Mouse (Mus musculus) gastrocnemius, postnatal 36 days (tissue): ENCODE results near the gene Cebpb. TPM values are rescaled to one million over a fixed set of nuclear protein-coding genes. Genes with fewer than 3 reads are reported as not detected.

ENCODE experiments used
- DNase-seq, 2 experiments: peaks; one replicate each; pipeline ENCODE4 v3.0.0; 2022
- intact Hi-C: fragments of 180-260 bp; cut with DNase I; formaldehyde crosslinking; loops from one replicate; pipeline ENCODE4 v1.15.1; 2025
- microRNA-seq, 2 experiments: library from miRNA; unstranded; fragments of <30 nt; microRNA quantifications; one replicate each; pipeline ENCODE4 v1.2.0; 2021
- total RNA-seq, 2 experiments: library from RNA; stranded (reverse); gene quantifications; 2 replicates each; pipeline ENCODE4 v1.2.3; 2021

Gene Cebpb
- total RNA-seq, 2 experiments from 2014 or later: 115 to 129 TPM

DNA sequence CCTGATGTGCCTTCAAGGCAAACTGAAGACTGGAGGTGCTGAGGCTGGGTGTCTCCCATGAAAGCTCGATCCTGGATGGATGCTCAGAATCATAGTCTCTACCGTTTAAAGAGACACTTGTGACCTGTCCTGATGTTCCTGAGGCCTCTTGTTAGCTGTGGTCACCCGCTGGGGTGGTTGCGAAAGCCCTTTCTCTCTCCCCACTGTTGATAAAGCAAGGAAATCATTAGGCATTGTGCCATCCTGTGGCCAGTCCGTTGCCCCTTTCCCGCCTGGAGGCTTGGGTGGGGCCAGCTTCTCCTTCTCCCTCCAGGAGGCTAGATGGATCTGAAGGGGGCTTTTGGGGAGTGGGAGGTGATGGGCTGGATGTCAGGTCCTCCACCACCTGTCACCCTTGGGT is 21.9 kb downstream of the Cebpb start:
- no peak for DNase-seq
- intact Hi-C loops: loop anchor here (2.0 kb wide), 1 partner anchor 36 kb away; no protein-coding TSS in a partner anchor

DNA sequence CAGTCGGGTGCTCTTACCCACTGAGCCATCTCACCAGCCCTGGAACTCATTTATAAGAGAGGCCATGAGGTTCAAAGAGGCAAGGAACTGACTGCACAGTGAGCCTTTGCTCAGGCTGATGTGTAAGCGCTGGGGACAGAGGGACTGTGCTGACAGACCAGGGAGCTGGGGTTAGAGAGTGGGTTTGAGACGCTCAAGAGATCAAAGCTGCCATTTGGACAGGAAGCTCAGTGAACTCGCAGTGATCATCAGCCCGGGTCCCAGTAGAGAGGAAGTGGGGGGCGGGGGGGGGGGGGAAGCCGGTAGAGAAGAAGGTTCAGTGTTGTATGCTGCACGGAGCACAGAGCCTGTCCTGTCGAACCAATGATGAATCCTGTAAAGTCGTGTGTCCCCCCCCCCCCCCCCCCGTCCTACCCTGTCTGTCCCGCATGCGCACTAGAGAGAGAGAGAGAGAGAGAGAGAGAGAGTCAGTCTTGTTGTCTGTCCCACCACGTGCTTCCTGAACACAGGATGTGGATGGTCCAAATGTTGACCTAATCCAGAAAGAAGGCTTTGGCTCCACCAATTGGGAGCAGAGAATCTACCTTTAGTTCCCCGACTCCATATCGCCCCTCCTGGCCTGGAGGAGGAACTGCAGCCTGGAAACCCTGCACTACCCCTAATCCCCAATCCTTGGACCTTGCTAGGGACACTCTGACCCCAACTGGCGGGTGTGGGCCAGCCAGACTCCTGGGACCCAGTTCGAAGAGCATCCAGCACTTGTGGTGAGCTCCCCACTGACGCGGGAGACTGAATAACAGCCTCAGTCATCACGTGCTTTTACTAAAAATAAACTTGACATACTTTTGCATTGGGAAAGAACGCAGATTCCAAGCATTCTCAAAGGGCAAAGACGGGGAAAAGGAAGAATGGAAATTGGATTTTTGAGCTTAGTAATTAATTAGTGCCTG is 24.4 kb downstream of the Cebpb start:
- no peak for DNase-seq
- intact Hi-C loops: no loop called here

DNA sequence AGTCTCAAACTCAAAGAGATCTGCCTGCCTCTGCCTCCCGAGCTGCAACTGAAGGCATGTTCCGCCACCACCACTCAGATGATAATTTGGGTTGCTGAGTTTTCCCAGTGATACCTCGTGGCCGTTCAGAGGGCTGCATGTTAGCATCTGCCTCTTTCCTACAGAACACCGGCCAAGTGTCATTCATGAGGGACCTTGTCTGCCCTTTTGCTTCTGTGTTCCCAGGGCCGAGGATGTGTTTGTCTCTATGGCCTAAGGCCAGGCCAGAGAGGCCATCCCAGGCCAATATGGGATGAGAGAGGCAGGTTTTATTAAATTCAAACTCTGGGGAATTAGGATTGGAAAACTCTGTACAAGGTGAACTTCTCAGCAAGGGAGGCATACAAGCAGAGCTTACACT is 25.6 kb downstream of the Cebpb start:
- intact Hi-C loops: no loop called here
- DNase-seq: no peak

DNA sequence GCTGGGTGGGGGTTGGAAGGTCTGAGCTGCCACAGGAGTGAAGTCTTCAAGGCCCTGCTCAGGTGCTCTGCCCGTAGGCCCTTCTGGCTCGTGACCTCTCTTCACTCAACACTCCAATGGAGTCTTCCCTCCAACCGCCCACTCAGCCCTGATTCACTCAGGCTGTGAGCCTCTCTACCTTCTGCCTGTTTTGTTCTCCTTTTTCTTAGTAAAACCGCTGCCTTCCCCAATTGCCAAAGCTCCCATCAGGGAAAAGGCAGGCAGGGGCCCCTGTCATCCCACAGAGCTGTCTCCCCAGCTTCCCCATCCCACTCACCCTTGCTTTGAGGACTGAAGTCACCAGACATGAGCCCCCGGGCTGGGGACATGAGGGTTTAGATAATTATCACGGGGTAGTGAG is 26.3 kb downstream of the Cebpb start:
- DNase-seq: no peak
- intact Hi-C loops: no loop called here

DNA sequence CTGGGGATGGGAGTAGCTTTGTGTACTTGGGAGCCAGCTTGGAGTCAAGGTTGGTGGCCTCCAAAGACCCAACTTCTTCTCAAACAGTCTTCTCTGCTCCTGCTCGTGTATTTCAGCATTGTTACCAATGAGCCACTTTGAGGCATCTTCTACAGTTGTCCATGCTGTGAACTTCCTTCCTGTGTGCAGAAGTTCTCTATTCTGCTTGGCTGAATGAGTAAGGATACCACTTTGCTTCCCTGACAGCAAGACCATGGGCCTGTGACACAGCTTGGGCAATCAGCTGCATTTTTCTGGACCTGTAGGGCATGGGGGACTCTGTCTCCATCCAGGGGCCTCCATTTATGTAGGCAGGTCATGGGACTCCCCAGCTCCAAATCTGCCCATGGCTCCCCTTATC is 28.5 kb downstream of the Cebpb start:
- intact Hi-C loops: no loop called here
- DNase-seq: no peak

DNA sequence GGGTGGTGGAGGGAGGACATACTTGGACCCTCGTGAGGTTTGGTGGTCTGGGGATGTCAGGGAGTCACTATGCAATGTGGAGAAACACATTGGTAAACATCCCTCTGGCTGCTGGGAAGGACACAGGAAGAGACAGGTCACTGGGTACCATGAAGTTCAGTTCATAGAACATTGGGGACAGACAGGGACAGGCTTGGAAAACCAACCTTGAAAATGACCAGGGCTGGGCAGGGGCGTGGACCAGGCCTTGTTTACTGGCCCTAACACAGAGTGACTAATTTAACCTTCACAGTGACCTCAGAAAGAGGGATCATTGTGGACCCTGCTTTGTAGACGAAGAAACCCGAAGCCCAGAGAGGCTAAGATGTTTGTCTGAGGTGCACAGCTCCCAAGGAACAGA is 30.8 kb downstream of the Cebpb start:
- intact Hi-C loops: no loop called here
- no peak for DNase-seq

DNA sequence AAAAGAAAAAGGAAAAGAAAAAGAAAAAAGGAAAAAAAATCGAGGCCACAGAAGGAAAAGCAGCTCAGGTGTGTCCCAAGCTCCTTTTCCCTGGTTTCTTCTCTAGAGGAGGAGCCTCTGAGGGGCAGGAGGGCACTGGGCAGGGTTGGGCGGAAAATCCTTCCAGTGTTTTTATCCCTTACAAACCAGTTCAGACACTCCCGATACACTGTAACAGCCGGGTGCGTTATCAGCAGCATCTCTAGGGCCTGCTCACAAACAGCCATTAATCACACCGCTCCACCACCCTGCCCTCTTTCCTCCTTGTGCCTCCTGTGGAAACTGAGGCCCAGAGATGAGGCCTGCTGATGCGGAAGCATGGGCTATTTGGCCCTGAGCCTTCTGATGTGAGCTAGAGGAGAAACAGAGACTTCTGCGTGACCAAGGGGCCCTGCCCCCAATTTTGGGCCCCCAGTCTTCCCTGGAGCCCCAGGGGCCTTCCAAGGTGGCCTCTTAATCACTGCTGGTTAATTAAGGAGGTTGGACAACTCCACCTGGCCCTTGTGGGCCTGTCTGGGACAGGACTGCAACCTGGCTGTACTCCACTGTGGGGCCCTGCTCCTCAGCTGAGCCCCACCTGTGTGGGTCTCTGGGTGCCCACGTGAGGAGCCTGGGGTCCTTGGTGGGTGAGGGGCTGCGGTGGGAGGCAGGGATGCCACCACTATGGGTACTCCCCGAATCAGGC is 32.6 kb downstream of the Cebpb start:
- intact Hi-C loops: no loop called here
- no peak for DNase-seq

DNA sequence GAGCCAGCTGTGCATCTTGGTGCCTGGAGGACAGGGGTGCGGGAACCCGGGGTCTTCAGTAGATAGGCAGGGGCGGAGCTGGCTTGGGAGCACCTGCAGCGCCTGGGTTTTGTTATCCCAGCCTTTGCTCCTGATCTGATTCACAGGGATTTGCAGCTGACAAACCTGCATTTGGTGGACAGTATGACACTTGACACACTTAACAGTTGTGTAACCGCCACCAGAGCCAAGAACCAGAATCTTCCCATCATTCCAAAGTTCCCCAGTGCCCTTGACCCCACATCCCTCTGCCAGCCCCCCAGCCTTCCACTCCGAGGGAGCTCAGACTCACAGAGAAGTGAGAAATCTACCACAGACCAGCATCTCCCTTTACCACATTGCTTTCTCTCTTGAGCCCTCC is 33.8 kb downstream of the Cebpb start:
- DNase-seq: no peak

DNA sequence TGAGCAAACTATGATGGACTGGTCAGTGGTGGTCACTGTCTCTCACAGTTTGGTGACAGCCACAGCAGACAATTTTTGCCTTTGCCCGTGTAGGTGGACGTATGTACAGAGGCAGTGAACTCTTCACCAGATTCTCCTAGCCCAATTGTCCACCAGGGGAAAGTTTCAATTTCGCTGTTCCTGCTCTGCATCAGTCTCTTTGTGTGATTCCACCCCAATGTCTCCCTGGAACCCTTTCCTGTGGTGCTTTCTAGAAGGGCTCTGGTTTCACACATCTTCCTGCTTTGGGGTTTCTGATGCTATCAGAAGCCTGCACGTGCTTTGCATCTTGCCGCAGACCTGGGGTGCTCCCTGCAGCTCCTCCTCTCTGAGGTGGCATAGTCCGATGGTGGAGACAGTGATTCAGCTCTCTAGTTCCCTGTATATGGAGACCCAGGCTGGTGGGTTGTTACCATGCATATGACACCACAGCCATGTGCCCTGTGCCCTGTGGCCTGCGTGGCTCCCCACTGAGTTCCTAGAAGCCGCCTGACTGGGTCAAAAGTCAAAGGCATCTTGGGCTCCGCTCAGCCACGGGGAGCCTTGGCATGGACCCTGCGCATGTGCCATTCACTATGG is 35.0 kb downstream of the Cebpb start:
- intact Hi-C loops: no loop called here
- no peak for DNase-seq

More for the DNA sequence above, 33.8 kb downstream of the Cebpb start:
- intact Hi-C loops: no loop called here

DNA sequence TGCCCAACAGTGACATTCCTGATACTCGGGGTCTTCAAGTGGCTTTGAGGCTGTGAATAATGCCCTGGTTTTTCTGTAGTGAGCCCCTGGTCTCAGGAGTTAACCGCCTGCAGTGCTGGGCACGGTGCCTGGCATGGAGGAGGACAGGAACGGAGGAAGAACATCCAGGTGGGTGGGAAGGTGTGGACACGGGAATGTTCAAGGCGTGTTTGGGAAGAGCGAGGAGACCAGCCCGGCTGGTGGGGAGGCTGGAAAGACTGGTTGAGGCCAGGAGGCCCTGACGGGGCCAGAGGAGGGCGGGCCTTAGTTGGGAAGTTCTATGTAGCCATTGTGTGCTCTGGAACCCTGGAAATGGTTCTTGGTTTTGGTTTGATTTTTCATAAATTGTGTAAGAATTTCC is 37.2 kb downstream of the Cebpb start:
- no peak for DNase-seq
- intact Hi-C loops: no loop called here

DNA sequence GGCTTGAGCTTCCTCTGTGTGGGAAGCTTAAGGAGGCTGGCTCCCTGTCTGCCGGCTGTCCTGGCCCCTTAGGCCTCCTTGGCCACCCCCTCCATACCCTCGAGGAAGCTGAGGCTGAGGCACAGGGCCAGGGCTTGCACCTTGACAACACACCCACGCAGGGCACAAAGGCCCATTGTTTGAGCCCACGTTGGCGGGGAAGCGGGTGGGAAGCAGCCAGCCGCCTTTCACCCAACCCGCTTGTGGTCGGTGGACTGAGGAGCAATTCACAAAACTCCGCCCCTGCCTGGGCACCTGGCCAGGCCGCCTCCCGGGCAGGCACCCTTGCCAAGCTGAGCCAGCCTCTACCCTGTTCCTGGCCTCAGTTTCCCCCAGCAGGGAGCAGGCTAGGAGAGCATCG is 38.4 kb downstream of the Cebpb start:
- intact Hi-C loops: no loop called here
- no peak for DNase-seq

DNA sequence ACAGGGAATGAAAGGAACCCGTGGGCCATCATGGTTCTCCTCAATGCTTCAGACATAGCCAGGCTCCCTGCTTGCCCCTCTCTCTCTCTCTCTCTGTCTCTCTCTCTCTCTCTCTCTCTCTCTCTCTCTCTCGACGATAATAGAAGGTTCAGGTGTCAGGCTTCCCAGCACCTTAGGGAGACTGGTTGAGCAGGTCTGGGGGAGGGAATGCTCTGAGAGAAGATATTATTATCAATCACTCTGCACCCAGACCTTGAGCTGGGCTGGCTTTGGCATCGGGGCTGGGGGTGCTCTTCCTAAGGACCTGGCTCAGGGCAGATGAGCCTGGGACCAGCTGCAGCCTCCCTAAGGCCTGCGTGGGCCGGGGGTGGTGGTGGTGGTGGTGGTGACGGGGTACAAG is 41.3 kb downstream of the Cebpb start:
- no peak for DNase-seq
- intact Hi-C loops: no loop called here

DNA sequence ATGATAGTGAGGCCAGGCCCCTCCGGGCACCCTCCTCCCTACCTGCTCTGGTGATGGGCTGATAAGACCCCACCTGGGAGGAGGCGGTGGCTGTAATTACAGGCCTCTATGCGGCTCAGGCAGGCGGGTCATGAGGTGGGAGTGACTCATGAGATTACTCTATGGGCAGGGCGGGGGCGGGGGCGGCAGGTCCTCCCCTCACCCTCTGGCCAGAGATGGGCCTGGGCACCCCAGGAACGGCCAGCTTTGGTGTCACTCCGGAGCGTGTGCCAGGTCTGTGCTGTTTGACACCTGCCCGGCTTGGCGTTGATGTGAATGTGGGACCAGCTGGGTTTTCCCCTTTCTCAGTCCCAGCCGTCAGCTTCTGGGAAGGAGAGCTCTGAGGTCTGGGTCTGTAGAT is 42.4 kb downstream of the Cebpb start:
- DNase-seq: peak in 1 of 2 experiments; percentile 50
- intact Hi-C loops: no loop called here

DNA sequence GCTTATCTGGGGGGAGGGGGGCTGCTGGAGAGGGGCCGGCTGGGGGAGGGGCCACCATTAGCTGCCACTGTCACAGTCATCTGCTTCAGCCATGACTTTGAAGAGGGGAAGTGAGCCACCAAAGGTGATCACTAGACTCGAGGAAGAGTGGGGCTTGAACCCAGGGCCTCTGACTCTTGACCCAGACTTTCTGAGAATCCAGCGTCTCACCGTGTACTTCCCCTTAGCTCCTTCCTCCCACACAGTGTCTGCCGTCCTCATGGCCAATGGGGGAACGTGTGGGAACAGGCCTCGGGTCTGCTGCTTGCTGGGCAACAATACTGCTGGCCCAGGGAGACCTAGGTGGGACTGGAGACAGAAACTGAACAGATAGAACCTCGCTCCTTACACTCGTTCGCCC is 46.1 kb downstream of the Cebpb start:
- no peak for DNase-seq
- intact Hi-C loops: no loop called here

DNA sequence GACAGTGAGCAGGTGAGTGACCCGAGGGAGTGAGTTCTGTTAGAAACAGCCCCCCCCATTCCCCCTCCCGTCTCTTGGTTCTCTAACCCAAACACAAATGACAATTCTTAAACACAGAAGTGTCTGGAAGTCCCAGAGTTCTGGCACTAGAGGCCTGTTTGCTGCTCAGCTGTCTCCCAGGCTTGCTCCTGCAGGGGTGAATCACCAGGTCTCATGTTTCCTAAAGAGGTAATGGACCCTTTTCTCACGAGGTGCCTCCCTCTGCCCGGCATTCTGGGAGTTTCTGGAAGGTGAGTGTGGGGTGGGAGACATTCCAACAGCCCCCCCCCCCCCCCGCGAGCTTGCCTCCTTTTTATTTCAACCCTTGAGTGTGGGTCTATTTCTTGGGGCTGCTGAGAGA is 50.3 kb downstream of the Cebpb start:
- intact Hi-C loops: no loop called here
- DNase-seq: no peak

Small RNA genes within 50 kb of the gene (microRNA-seq; reads per million reads assigned to microRNA genes)
- 0 reads per million in 2 experiments for gene Gm22355

Other genes starting within 250 kb of the Cebpb start
- gene Rnf114, start 196.3 kb upstream of the Cebpb start, total RNA-seq: 10 to 100 TPM; 31.8 to 32.2 TPM
- 10 to 100 TPM; 16.6 to 17.5 TPM for gene Spata2, start 196.0 kb upstream of the Cebpb start, total RNA-seq
- under 1 TPM; 0.61 to 0.86 TPM for gene Snai1, start 150.7 kb upstream of the Cebpb start, total RNA-seq
- gene Ube2v1, start 56.8 kb upstream of the Cebpb start, total RNA-seq: 100 to 1,000 TPM; 160 to 167 TPM
- gene Gm20431, start 27.4 kb upstream of the Cebpb start, total RNA-seq: 10 to 100 TPM in 1 of 2 experiments, 1 to 10 TPM in 1; 6.3 to 11.4 TPM
- 10 to 100 TPM; 14.9 to 15.6 TPM for gene Tmem189, start 907 bp downstream of the Cebpb start, total RNA-seq
- gene Ptpn1, start 243.1 kb downstream of the Cebpb start, total RNA-seq: 10 to 100 TPM; 12.5 to 14.9 TPM